Mouse (Mus musculus): ENCODE results near the gene Slc47a2.
"Not testable (repeated sequence)": the region's sequence is repeated elsewhere in the genome, so short reads cannot be mapped to it uniquely, and the experiment has no call there.

The Slc47a2 gene

GRCm38 (mm10) chr11:61341971-61342370, 689 bp downstream of the Slc47a2 start:
- no peak for DNase-seq (ENCODE audit: low spot score)

- DNase-seq (ENCODE audit: low spot score), result peak; percentile 63
These were observed 1.4 kb downstream of the Slc47a2 start for GRCm38 (mm10) chr11:61341233-61341632.

- no peak for DNase-seq (ENCODE audit: low spot score)
These were observed 2.3 kb downstream of the Slc47a2 start for GRCm38 (mm10) chr11:61340374-61340773.

GRCm38 (mm10) chr11:61337586-61337985, 5.1 kb downstream of the Slc47a2 start:
- no peak for DNase-seq (ENCODE audit: low spot score)

GRCm38 (mm10) chr11:61320904-61321687, 21.6 kb downstream of the Slc47a2 start:
- DNase-seq (ENCODE audit: low spot score), result no peak

- no peak for DNase-seq (ENCODE audit: low spot score)
These were observed 22.6 kb downstream of the Slc47a2 start for GRCm38 (mm10) chr11:61319923-61320567.

GRCm38 (mm10) chr11:61319233-61319922, 23.3 kb downstream of the Slc47a2 start:
- no peak for DNase-seq (ENCODE audit: low spot score)

GRCm38 (mm10) chr11:61316864-61317263, 25.8 kb downstream of the Slc47a2 start:
- DNase-seq (ENCODE audit: low spot score), result peak; percentile 85

- peak; percentile 28 for DNase-seq (ENCODE audit: low spot score)
These were observed 32.3 kb downstream of the Slc47a2 start for GRCm38 (mm10) chr11:61310321-61310720.

- DNase-seq (ENCODE audit: low spot score), result peak; percentile 35
These were observed 32.8 kb downstream of the Slc47a2 start for GRCm38 (mm10) chr11:61309831-61310230.

- peak; percentile 53 for DNase-seq (ENCODE audit: low spot score)
These were observed 34.9 kb downstream of the Slc47a2 start for GRCm38 (mm10) chr11:61307795-61308194.

- peak; percentile 79 for DNase-seq (ENCODE audit: low spot score)
These were observed 37.3 kb downstream of the Slc47a2 start for GRCm38 (mm10) chr11:61305377-61305776.

- not testable (repeated sequence) for DNase-seq (ENCODE audit: low spot score)
These were observed 38.1 kb downstream of the Slc47a2 start for GRCm38 (mm10) chr11:61304535-61304934.

GRCm38 (mm10) chr11:61300716-61301392, 41.8 kb downstream of the Slc47a2 start:
- peak; percentile 62 for DNase-seq (ENCODE audit: low spot score)

- peak; percentile 37 for DNase-seq (ENCODE audit: low spot score)
These were observed 42.5 kb downstream of the Slc47a2 start for GRCm38 (mm10) chr11:61300205-61300604.

- peak; percentile 21 for DNase-seq (ENCODE audit: low spot score)
These were observed 44.8 kb downstream of the Slc47a2 start for GRCm38 (mm10) chr11:61297901-61298300.

- DNase-seq (ENCODE audit: low spot score), result peak; percentile 26
These were observed 45.3 kb downstream of the Slc47a2 start for GRCm38 (mm10) chr11:61297326-61297725.

GRCm38 (mm10) chr11:61296556-61296955, 46.1 kb downstream of the Slc47a2 start:
- DNase-seq (ENCODE audit: low spot score), result no peak

- DNase-seq (ENCODE audit: low spot score), result peak; percentile 25
These were observed 47.1 kb downstream of the Slc47a2 start for GRCm38 (mm10) chr11:61295556-61295955.

- no peak for DNase-seq (ENCODE audit: low spot score)
These were observed 48.2 kb downstream of the Slc47a2 start for GRCm38 (mm10) chr11:61294431-61294830.

GRCm38 (mm10) chr11:61293251-61293650, 49.4 kb downstream of the Slc47a2 start:
- DNase-seq (ENCODE audit: low spot score), result no peak

GRCm38 (mm10) chr11:61284323-61284722, 58.3 kb downstream of the Slc47a2 start:
- no peak for DNase-seq (ENCODE audit: low spot score)
